Mouse (Mus musculus) ES-Bruce4 (cell line): Measurements from ENCODE around the gene Bend3. TPM values are rescaled to one million over a fixed set of nuclear protein-coding genes. Genes with fewer than 3 reads are reported as not detected.

Experiments
- H3K27ac ChIP-seq: 2 replicates; pipeline ENCODE4 v1.5.1; 2012; ENCODE audit warnings: low read length, inconsistent platforms; ENCODE audit not compliant: insufficient read depth
- H3K27me3 ChIP-seq: 2 replicates; pipeline ENCODE4 v1.6.1; 2012; ENCODE audit warnings: mild to moderate bottlenecking, low read length, inconsistent platforms; ENCODE audit not compliant: control insufficient read depth, poor library complexity, insufficient read depth, severe bottlenecking
- H3K36me3 ChIP-seq: 2 replicates; pipeline ENCODE4 v1.6.1; 2012; ENCODE audit warnings: inconsistent platforms, mild to moderate bottlenecking, low read length, moderate library complexity; ENCODE audit not compliant: control insufficient read depth, poor library complexity, insufficient read depth, severe bottlenecking
- H3K4me1 ChIP-seq: one replicate; pipeline ENCODE4 v1.8.1; 2011; ENCODE audit warnings: low read length; ENCODE audit not compliant: control insufficient read depth, insufficient read depth
- H3K4me3 ChIP-seq: 2 replicates; pipeline ENCODE4 v1.5.1; 2011; ENCODE audit warnings: low read depth, mild to moderate bottlenecking, low read length
- H3K9ac ChIP-seq: 2 replicates; pipeline ENCODE4 v1.6.1; 2012; ENCODE audit warnings: low read depth, mild to moderate bottlenecking, inconsistent platforms; ENCODE audit not compliant: poor library complexity, severe bottlenecking
- H3K9me3 ChIP-seq: replicated peaks from 2 replicates; pipeline ENCODE4 v1.6.1; 2012; ENCODE audit warnings: mild to moderate bottlenecking, low read length, inconsistent platforms; ENCODE audit not compliant: control insufficient read depth, poor library complexity, insufficient read depth, severe bottlenecking
- CTCF ChIP-seq: IDR thresholded peaks from one replicate; pipeline ENCODE4 v1.8.1; 2011; ENCODE audit warnings: low read depth, low read length
- EP300 ChIP-seq: IDR thresholded peaks from 2 replicates; pipeline ENCODE4 v1.6.1; 2011; ENCODE audit warnings: low read depth, low read length; ENCODE audit not compliant: insufficient read depth
- POLR2A ChIP-seq: IDR thresholded peaks from one replicate; pipeline ENCODE4 v1.8.1; 2011; ENCODE audit warnings: low read length; ENCODE audit not compliant: insufficient read depth
- polyA plus RNA-seq: library from polyadenylated mRNA; stranded (reverse); fragments of >200 nt; gene quantifications from 2 replicates; pipeline ENCODE4 v1.2.4, GENCODE M21; 2011; ENCODE audit warnings: low read depth; ENCODE audit not compliant: missing spikeins, insufficient read depth, insufficient read length

The Bend3 gene
- polyA plus RNA-seq, 1 experiment = 18.2 TPM

DNA sequence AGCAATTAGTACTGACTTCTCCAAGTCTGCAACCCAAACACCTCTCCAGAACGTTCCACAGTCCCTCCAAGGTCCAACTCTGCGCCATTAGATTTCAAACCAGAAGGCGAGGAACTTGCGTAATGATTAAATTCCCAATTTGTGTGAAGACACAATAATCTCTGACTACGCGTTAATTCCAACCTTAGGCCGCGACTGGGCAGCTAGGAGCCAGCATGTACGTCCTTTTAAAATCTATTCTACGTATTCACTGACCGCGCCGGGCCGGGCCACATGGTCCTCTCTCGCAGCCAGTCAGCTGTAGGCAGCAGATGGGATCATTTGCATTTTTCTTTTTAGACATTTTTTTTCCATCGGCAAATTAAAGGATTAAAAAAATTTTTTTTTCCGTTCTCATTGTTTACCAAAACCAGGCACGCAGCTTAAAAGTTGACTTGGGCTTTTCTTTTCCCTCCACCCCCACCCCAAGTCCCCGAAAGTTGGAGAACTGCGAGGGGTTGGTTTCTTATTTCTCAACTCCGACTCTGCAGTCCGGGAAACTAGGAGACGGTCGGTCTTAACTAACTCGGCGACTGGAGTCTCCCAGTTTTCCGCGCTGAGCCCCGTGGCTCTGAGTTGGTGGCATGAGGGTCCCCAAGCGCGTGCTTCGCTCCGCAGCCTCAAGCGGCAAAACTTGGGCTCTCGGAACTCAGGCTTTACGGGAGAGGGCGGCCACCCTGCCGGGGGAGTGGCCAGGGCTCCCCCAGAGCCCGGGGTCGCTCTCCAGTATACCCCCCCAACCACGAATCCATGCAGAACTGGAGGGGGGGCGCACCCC, 558 bp upstream of the Bend3 start:
- Histone ChIP-seq H3K36me3 (no peaks in the 10 kb centered on the region), H3K4me3 (peak overlapping the region; percentile 90), H3K27me3 (no peaks in the 10 kb centered on the region), H3K4me1 (peaks cover 10% of the 10 kb centered on the region), H3K27ac (peak overlapping the region; percentile 96), H3K9ac (peak overlapping the region; percentile 100), H3K9me3 (no peaks in the 10 kb centered on the region)
- TF ChIP-seq POLR2A = peak; percentile 59
- TF ChIP-seq CTCF = no peak
- no peak for TF ChIP-seq EP300

DNA sequence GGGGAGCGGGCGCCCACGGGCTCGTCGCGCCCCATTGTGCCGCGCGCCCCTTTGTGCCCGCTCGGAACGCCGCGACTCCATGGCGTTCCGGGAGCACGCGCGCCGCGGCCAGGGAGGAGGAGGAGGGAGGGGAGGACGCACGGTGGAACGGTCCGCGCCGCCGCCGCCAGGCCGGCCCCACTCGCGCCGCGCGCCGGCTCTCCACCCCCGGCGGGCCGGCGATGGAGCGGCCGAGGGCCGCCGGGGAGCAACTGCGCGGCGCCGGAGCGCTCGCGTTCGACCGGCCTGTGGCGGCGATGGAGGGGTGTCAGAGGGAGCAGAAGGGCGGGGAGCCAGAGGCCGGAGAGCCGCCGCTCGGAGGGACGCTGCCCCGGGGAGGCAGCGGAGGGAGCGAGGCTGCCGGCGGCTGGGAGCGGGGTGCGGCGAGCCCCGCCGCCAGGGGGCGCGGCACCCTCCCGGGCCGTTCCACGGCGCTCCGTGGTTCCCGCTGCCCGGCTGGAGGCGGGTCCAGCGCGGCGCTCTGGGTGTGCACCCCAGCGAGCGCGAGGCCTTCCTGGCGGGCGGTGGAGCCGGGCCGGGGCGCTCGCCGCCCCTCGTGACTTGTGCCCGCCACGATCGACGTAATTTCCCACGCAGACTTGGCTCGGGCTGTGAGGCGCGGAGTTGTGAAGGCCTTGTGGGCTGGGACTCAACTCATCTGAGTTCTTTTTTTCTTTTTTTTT, 966 bp downstream of the Bend3 start:
- H3K4me1 ChIP-seq = peaks cover 6% of the 10 kb centered on the region
- H3K9me3 ChIP-seq = no peaks in the 10 kb centered on the region
- no peaks in the 10 kb centered on the region for H3K36me3 ChIP-seq
- H3K4me3 ChIP-seq = peak overlapping the region; percentile 90
- H3K9ac ChIP-seq = peak overlapping the region; percentile 100
- H3K27ac ChIP-seq = peak overlapping the region; percentile 72
- TF ChIP-seq POLR2A = no peak
- TF ChIP-seq CTCF = peak; percentile 40
- no peak for TF ChIP-seq EP300
- H3K27me3 ChIP-seq = no peaks in the 10 kb centered on the region

DNA sequence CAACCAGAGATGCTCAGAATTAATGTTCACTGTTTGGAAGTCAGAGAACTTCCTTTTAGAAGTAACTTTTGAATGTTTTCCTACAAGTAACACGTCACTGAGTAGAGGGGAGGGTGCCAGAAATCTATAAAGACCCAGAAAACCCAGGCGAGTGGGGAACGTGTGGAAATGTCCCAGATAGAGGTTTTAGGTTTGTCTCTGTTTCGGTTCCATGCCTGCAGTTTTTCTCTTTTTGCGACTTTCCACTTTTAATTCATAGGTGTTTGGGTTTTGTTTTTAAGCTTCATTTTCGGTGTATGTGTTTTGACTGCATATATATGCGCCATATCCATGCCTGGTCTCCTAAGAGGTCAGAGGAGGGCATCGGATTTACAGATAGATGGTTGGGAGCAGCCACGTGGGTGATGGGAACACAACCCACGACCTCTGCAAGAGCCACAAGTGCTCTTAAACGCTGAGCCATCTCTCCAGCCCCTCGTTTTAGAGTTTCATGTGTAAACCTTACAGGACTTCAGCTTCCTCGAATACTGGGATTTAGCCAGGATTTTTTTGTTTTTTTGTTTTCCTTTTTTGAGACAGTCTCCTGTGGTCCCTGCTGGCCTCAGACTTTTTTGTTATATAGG, 1.7 kb downstream of the Bend3 start:
- H3K9ac ChIP-seq = peak overlapping the region; percentile 100
- peak overlapping the region; percentile 58 for H3K27ac ChIP-seq
- H3K4me1 ChIP-seq = peaks cover 6% of the 10 kb centered on the region
- no peaks in the 10 kb centered on the region for H3K36me3 ChIP-seq
- H3K9me3 ChIP-seq = no peaks in the 10 kb centered on the region
- TF ChIP-seq CTCF (no peak), POLR2A (no peak), EP300 (no peak)
- peak overlapping the region; percentile 67 for H3K4me3 ChIP-seq
- H3K27me3 ChIP-seq = no peaks in the 10 kb centered on the region

DNA sequence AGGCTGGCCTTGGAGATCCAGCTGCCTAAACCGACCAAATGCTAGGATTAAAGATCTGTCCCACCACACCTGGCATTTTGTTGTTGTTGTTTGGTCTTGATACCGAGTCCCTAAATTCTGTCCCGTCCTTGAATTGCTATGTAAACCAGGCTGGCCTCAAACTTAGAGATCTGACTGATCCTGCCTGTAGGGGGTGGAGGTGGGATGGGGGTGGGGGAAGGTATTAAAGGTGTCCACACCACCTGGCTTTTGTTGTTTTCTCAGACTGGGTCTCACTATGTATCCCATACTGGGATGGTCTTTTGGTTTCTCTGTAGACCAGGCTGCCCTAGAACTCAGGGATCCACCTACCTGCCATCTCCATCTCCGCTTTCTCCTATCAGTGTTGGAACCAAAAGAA, 2.5 kb downstream of the Bend3 start:
- Histone ChIP-seq H3K4me3 (no peak overlapping the region), H3K4me1 (peaks cover 4% of the 10 kb centered on the region)
- TF ChIP-seq EP300 = peak; percentile 82
- TF ChIP-seq POLR2A = no peak

DNA sequence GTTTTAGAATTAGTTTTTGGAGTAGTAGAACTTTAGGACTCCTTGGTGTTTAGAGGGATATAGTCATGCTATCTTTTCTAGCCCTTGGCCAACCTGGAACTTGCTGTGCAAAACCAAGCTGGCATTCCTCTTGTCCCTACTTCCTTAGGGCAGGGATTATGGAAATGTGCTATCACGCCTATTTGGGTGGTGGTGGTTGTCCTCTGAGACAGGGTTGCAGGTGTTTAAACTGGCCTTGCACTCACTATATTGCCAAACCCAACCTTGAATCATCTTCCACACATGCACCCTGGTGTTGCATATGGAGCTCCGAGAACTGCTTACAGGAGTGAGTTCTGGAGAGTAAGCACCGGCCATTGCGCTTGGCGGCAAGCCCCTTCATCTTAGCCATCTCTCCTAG, 3.4 kb downstream of the Bend3 start:
- H3K4me3 ChIP-seq = no peak overlapping the region
- H3K4me1 ChIP-seq = peaks cover 4% of the 10 kb centered on the region
- no peak overlapping the region for H3K9ac ChIP-seq
- no peaks in the 10 kb centered on the region for H3K9me3 ChIP-seq
- no peak for TF ChIP-seq POLR2A
- no peak for TF ChIP-seq EP300
- no peak for TF ChIP-seq CTCF
- no peak overlapping the region for H3K27ac ChIP-seq
- H3K27me3 ChIP-seq = no peaks in the 10 kb centered on the region
- H3K36me3 ChIP-seq = no peaks in the 10 kb centered on the region

More for the DNA sequence above, 2.5 kb downstream of the Bend3 start:
- Histone ChIP-seq H3K9me3 (no peaks in the 10 kb centered on the region), H3K36me3 (no peaks in the 10 kb centered on the region), H3K9ac (peak overlapping the region; percentile 100; the same call in 1 of the 2 replicates), H3K27me3 (no peaks in the 10 kb centered on the region), H3K27ac (peak overlapping the region; percentile 57)
